Mouse (Mus musculus): ENCODE results near the gene Sdcbp2. TPM values are rescaled to one million over a fixed set of nuclear protein-coding genes. Genes with fewer than 3 reads are reported as not detected.
A peak's percentile ranks its signal among the peaks of the same experiment; 100 is the strongest.

Sdcbp2 gene
- polyA plus RNA-seq, 1 experiment from 2014 or later: 0.62 TPM

DNA sequence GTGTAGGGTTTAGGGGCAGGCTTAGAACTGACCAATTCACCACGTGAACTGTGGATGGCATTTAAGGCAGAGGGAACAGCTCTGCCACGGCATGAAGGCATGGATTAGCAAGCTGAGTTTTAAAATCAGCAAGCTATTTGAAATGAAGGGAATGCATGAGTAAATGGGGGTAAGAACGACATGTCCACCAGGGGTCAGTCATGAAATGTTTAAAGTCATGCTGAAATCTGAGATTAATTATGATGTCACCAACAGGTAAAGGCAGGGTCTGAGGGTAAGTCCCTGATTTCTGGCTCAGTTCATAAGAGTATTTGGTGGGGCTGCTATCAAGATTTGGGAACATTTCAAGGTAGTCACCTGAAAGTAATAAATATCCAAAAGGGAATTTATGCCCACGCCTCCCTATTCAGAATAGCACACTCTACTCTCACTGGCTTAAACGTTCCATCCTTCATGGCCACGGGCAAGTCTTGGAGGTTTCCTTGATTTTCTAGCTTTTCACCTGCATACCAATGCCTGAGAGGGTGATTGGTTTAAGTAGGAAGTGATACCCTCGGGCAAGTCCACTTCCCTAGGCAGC, 2.8 kb downstream of the Sdcbp2 start:
- Histone ChIP-seq H3K36me3 (no peaks in the 10 kb centered on the region), H3K4me2 (replicated peaks) (peak overlapping the region; percentile 78), H3K27me3 (peaks cover 8% of the 10 kb centered on the region; the same call in 1 of the 2 replicates), H3K4me3 (replicated peaks) (peak overlapping the region; percentile 47), H3K27ac (peak overlapping the region; percentile 80), H3K9ac (replicated peaks) (peak overlapping the region; percentile 69), H3K4me1 (replicated peaks) (peaks cover 13% of the 10 kb centered on the region), H3K9me3 (no peaks in the 10 kb centered on the region)
- whole genome bisulfite sequencing: 19% methylated on average over 7 of the region's 7 CpGs
- peak; percentile 5 for ATAC-seq

DNA sequence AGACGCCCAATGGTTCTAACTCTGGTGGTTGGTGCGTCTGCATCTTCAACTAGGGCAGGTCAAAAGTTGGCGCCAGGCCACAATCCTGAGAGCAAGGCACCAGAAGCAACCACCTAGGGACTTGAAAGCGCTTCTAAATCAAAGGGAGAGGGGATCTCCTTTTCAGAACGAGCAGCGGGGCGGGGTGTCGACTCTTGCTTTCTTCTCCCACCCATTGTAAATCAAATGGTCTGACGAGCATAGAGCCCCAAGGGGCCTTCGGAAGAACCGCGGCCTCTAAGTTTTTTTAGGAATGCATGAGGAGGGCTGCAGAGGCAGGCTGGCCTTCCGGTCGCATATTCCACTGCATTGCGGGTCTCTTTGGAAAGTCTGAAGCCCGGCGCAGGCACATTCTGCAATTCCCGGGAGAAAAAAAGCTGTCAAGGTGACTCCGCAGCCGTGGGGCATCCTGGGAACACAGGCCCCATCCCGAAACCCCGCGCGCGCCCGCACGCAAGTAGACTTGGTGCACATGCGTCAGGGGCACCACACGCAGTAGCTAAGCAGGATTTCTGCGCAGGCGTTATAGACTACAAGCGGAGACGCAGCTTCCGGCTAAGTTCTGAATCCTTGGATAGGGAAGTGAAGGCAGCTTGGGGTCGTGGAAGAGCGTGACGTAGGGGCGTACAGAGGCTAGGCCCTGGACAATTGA, 3.4 kb downstream of the Sdcbp2 start:
- peak overlapping the region; percentile 47 for H3K4me3 ChIP-seq (replicated peaks)
- no peaks in the 10 kb centered on the region for H3K36me3 ChIP-seq
- peak overlapping the region; percentile 80 for H3K27ac ChIP-seq
- H3K9ac ChIP-seq (replicated peaks): peak overlapping the region; percentile 69
- H3K4me1 ChIP-seq (replicated peaks): peaks cover 13% of the 10 kb centered on the region
- H3K27me3 ChIP-seq: peaks cover 11% of the 10 kb centered on the region; the same call in 1 of the 2 replicates
- WGBS: 1% methylated on average over 38 of the region's 38 CpGs
- peak overlapping the region; percentile 78 for H3K4me2 ChIP-seq (replicated peaks)
- ATAC-seq: peak; percentile 96
- no peaks in the 10 kb centered on the region for H3K9me3 ChIP-seq

DNA sequence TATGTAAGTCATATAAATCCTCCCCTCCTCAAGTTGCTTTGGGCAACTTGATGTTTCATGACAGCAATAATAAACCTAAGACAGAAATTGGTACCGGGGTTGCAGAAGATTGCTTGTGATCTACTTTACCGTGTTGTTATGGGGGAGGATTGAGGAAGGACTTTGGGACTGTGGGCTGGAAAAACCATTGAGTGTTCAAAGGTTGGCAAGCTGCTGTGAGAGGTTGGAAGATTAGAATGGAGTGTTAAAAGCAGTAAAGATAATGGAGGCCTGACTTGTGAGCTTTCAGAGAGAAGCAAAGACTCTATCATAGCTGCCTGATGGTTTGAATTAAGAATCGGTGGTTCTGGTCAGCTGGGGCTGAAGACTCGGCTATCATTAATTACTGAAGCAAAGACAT, 6.8 kb downstream of the Sdcbp2 start:
- WGBS: 87% methylated on average over 4 of the region's 4 CpGs
- peaks cover 7% of the 10 kb centered on the region; the same call in 1 of the 2 replicates for H3K27me3 ChIP-seq
- H3K27ac ChIP-seq: no peak overlapping the region
- ATAC-seq: no peak
- H3K4me3 ChIP-seq (replicated peaks): no peak overlapping the region
- no peak overlapping the region for H3K9ac ChIP-seq (replicated peaks)
- H3K4me1 ChIP-seq (replicated peaks): peaks cover 13% of the 10 kb centered on the region
- H3K9me3 ChIP-seq: no peaks in the 10 kb centered on the region
- no peaks in the 10 kb centered on the region for H3K36me3 ChIP-seq
- H3K4me2 ChIP-seq (replicated peaks): no peak overlapping the region

DNA sequence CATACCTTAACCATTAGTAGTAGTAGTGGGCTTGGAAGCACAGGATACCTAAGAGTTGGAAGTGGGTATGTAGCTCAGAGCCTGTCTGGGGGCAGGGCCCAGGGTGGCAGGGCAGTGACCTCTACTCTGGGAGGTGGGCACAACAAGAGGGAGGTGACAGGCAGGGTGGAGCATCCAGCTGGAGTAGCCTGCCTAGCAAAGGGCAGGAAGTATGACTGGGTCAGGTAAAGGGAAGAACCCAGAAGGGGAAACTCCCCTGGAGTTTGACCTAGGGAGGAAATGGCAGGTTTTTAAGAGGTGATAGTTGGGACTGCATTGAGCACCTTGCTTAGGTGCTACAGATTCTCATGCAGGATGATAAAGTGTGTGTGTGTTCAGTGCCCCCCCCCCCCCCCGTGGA, 8.5 kb downstream of the Sdcbp2 start:
- 25% methylated on average over 1 of the region's 1 CpGs for WGBS
- Histone ChIP-seq H3K9ac (replicated peaks) (no peak overlapping the region), H3K4me1 (replicated peaks) (peaks cover 6% of the 10 kb centered on the region), H3K9me3 (no peaks in the 10 kb centered on the region), H3K27ac (no peak overlapping the region), H3K36me3 (no peaks in the 10 kb centered on the region), H3K27me3 (peaks cover 7% of the 10 kb centered on the region; the same call in 1 of the 2 replicates), H3K4me3 (replicated peaks) (no peak overlapping the region), H3K4me2 (replicated peaks) (no peak overlapping the region)
- no peak for ATAC-seq

DNA sequence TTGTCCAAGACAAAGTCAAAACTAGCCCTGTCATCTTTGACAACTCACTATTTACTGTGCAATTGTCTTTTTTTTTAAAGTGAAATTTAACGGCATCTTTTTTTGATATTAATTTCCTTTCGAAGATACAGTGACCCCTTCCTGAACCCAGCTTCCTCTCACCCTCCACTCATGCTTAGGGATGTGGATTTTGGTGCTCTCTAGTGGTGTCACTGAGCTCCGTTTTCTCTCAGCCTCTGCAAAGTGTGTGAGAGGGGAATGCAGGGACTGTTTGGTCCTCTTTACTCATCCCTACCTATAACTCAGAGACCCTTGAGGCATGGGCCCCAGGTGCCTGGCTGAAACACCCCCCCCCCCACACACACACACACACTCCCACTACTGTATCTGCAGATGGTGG, 13.5 kb downstream of the Sdcbp2 start:
- no peak overlapping the region for H3K4me3 ChIP-seq (replicated peaks)
- no peaks in the 10 kb centered on the region for H3K9me3 ChIP-seq
- no peaks in the 10 kb centered on the region for H3K36me3 ChIP-seq
- 69% methylated on average over 3 of the region's 3 CpGs for WGBS
- no peaks in the 10 kb centered on the region for H3K27me3 ChIP-seq
- ATAC-seq: no peak
- no peaks in the 10 kb centered on the region for H3K4me1 ChIP-seq (replicated peaks)
- no peak overlapping the region for H3K9ac ChIP-seq (replicated peaks)
- no peak overlapping the region for H3K4me2 ChIP-seq (replicated peaks)
- H3K27ac ChIP-seq: no peak overlapping the region

DNA sequence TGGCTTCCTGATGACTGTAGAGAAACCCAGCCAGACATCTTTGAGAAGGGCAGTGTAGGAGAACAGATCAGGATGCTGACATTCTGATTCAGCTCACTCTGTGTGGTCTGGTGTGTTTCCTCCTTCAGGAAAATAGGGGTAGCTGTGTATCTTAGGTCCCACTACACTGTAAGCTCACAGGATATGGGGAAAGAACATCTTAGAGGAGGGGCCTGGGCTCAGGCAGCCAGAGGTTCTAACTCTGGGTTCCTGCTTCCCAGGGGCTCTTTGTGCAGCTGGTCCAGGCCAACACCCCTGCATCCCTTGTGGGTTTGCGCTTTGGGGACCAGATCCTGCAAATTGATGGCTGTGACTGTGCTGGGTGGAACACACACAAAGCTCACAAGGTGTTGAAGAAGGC, 14.4 kb downstream of the Sdcbp2 start:
- Histone ChIP-seq H3K4me3 (replicated peaks) (no peak overlapping the region), H3K4me2 (replicated peaks) (no peak overlapping the region), H3K9ac (replicated peaks) (no peak overlapping the region), H3K36me3 (no peaks in the 10 kb centered on the region), H3K27me3 (no peaks in the 10 kb centered on the region), H3K9me3 (no peaks in the 10 kb centered on the region), H3K4me1 (replicated peaks) (no peaks in the 10 kb centered on the region), H3K27ac (no peak overlapping the region)
- 92% methylated on average over 1 of the region's 1 CpGs for WGBS
- no peak for ATAC-seq

DNA sequence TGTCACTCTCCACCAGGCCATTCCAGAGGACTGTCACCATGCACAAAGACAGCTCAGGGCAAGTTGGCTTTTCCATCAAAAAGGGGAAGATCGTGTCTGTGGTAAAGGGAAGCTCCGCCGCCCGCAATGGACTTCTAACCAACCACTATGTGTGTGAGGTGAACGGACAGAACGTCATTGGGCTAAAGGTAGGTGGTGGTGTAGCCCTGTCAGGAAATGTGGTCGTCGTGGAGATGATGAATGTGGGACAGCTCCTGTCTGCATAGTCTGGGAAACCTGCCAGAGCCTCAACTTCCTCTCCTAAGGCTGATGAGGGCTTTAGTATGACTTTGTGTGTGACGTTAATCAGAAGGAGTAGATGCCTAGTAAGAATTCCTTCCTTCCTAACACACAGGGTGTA, 14.9 kb downstream of the Sdcbp2 start:
- Histone ChIP-seq H3K27me3 (no peaks in the 10 kb centered on the region), H3K4me2 (replicated peaks) (no peak overlapping the region), H3K9ac (replicated peaks) (no peak overlapping the region), H3K4me3 (replicated peaks) (no peak overlapping the region), H3K27ac (no peak overlapping the region), H3K4me1 (replicated peaks) (no peaks in the 10 kb centered on the region), H3K9me3 (no peaks in the 10 kb centered on the region), H3K36me3 (no peaks in the 10 kb centered on the region)
- no peak for ATAC-seq
- 86% methylated on average over 9 of the region's 9 CpGs for WGBS

DNA sequence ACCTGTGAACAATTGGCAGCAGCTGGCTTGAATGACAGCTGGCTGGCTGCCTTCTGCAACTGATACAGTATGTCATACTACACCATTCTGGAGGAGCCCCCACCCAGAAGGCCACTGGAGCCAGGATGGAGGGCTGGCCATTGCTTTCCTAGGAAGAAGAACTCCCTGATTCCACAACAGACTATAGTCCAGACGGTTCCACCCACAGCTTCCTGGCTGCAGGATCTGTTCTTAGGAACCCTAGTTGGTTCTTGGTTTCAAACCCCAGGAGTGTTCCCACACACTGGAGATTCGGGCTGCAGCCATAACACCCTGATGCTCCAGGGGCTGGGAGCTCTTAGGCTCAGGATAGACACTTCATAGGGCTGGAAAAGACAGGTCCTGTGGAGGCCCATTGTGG, 25.6 kb downstream of the Sdcbp2 start:
- ATAC-seq: no peak
- H3K9ac ChIP-seq (replicated peaks): no peak overlapping the region
- 83% methylated on average over 2 of the region's 2 CpGs for WGBS
- H3K27ac ChIP-seq: no peak overlapping the region
- no peaks in the 10 kb centered on the region for H3K9me3 ChIP-seq
- H3K4me2 ChIP-seq (replicated peaks): no peak overlapping the region
- no peak overlapping the region for H3K4me3 ChIP-seq (replicated peaks)
- no peaks in the 10 kb centered on the region for H3K27me3 ChIP-seq
- peaks cover 27% of the 10 kb centered on the region for H3K36me3 ChIP-seq
- H3K4me1 ChIP-seq (replicated peaks): peaks cover 10% of the 10 kb centered on the region

DNA sequence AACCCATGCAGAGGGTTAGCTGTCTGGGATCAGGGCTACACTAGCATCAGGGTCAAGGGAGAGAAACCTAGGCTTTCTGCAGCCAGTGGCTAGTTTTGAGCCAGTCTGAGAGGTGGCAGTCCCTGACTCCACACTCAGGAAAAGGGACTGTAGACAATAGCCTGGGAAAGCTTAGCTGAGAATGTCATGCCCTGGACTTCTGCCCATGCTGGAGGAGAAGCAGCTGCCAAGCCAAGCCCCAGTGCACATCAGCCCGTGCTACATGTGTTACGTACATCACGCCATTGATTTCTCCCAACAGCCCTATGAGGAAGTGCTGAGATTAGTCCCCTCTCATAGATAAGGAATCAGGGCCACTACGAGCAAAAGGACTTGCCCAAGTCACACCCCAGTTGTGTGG, 29.7 kb downstream of the Sdcbp2 start:
- H3K36me3 ChIP-seq: peaks cover 7% of the 10 kb centered on the region
- 86% methylated on average over 4 of the region's 4 CpGs for WGBS
- H3K27me3 ChIP-seq: no peaks in the 10 kb centered on the region
- no peak overlapping the region for H3K4me3 ChIP-seq (replicated peaks)
- no peak overlapping the region for H3K27ac ChIP-seq
- H3K9me3 ChIP-seq: no peaks in the 10 kb centered on the region
- peaks cover 41% of the 10 kb centered on the region for H3K4me1 ChIP-seq (replicated peaks)
- H3K9ac ChIP-seq (replicated peaks): no peak overlapping the region
- ATAC-seq: no peak
- H3K4me2 ChIP-seq (replicated peaks): no peak overlapping the region

DNA sequence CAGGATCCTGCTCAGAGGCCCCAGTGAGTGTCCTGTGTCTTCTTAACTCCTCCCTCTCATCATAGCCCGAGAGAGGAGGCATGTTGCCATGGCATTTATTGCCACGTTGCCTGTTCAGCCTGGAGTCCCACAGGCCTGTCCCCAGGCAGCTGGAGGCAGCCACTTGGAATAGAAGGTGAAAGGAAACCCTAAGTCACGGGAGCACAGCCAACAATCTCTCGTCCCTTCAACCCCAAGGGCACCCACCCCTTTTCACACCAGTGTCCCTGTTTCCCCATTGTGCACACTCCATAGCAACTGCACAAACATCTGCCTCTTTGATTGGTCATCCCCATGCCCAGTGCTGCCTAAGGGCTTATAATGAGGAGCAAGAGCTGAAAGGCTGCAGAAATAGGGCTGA, 31.2 kb downstream of the Sdcbp2 start:
- H3K36me3 ChIP-seq: peaks cover 7% of the 10 kb centered on the region
- 0 out of 2 replicates have a peak overlapping the region, but pooled peaks have one; percentile 4 for H3K9ac ChIP-seq (replicated peaks)
- peaks cover 41% of the 10 kb centered on the region for H3K4me1 ChIP-seq (replicated peaks)
- H3K27me3 ChIP-seq: no peaks in the 10 kb centered on the region
- no peaks in the 10 kb centered on the region for H3K9me3 ChIP-seq
- 4% methylated on average over 4 of the region's 4 CpGs for WGBS
- H3K27ac ChIP-seq: peak overlapping the region; percentile 25
- no peak overlapping the region for H3K4me3 ChIP-seq (replicated peaks)
- H3K4me2 ChIP-seq (replicated peaks): no peak overlapping the region
- peak; percentile 88 for ATAC-seq

DNA sequence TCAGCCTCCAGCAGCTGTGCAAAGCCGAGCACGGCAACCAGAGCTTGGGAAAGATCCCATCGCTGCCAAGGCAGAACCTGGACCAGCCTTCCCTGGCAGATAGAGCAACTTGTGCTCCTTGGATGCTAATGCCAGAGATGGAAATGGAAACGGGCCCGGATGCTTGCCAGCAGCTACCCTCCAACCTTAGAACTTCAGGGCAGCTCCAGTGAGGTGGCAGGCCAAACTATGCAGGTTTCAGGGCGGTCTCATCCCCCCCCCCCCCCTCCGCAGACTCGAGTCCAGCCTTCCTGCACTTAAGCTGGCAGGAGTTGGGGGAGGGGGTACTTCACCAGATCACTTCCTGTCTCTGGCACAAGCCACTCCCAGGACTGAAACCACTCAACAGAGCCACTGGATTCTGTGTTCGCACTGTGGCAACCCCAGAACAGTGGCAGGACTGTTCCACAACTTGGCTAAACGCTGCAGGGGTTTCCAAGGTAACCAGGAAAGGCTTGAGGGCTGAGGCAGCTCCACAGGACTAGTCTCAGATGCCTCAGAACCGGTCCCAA, 33.1 kb downstream of the Sdcbp2 start:
- H3K9ac ChIP-seq (replicated peaks): no peak overlapping the region
- H3K4me1 ChIP-seq (replicated peaks): peaks cover 49% of the 10 kb centered on the region
- H3K4me2 ChIP-seq (replicated peaks): no peak overlapping the region; the same call in 1 of the 2 replicates
- no peaks in the 10 kb centered on the region for H3K9me3 ChIP-seq
- ATAC-seq: peak; percentile 46
- no peak overlapping the region for H3K4me3 ChIP-seq (replicated peaks)
- H3K27me3 ChIP-seq: no peaks in the 10 kb centered on the region
- H3K27ac ChIP-seq: peak overlapping the region; percentile 55; the same call in 1 of the 2 replicates
- no peaks in the 10 kb centered on the region; the same call in 1 of the 2 replicates for H3K36me3 ChIP-seq
- 51% methylated on average over 11 of the region's 11 CpGs for WGBS

DNA sequence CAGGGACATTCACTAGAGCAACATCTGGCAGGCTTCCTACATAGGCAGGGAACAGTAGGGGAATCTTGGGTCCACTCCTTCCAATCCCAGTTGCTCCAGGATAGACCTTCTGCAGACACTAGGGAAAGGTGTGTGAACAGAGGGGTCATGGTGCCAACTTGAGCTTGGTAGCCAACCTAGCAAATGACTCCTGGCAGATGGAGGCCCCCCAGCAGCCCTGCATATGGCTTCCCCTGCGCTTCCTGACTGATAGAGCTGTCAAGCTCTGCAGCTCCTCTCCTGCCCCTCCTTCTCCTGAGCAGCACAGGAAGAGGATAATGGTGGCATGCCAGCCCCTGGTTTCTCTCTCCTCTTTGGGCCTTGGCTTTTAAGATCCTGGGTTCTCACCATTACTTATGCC, 36.0 kb downstream of the Sdcbp2 start:
- no peak overlapping the region for H3K4me2 ChIP-seq (replicated peaks)
- no peaks in the 10 kb centered on the region for H3K36me3 ChIP-seq
- H3K4me3 ChIP-seq (replicated peaks): no peak overlapping the region
- H3K9ac ChIP-seq (replicated peaks): no peak overlapping the region
- no peaks in the 10 kb centered on the region for H3K9me3 ChIP-seq
- H3K27ac ChIP-seq: no peak overlapping the region
- no peaks in the 10 kb centered on the region for H3K27me3 ChIP-seq
- peaks cover 35% of the 10 kb centered on the region for H3K4me1 ChIP-seq (replicated peaks)
- 68% methylated on average over 1 of the region's 1 CpGs for WGBS
- ATAC-seq: no peak
